Mouse (Mus musculus) stomach, embryonic 14.5 days (tissue): ENCODE measurements around the gene Spaca9. TPM values are rescaled to one million over a fixed set of nuclear protein-coding genes. Genes with fewer than 3 reads are reported as not detected.

Experiments
- ATAC-seq: fragments of 200-750 bp; cut with Nextera tagmentation; 2 replicates; pipeline ENCODE4 v1.8.0; 2017; ENCODE audit warnings: low read depth, moderate TSS enrichment; ENCODE audit not compliant: insufficient number of reproducible peaks, insufficient read depth, low FRiP score
- H3K27ac ChIP-seq: fragments of 300-500 bp; sonication (generic); 2 replicates; pipeline ENCODE4 v1.5.1; 2014; ENCODE audit warnings: mild to moderate bottlenecking, low read length, moderate library complexity, mixed read lengths
- H3K27me3 ChIP-seq: fragments of 300-500 bp; sonication (generic); 2 replicates; pipeline ENCODE4 v1.6.1; 2014; ENCODE audit warnings: low read length, control low read depth, mixed read lengths; ENCODE audit not compliant: control insufficient read depth, insufficient read depth
- H3K36me3 ChIP-seq: fragments of 300-500 bp; sonication (generic); 2 replicates; pipeline ENCODE4 v1.6.1; 2014; ENCODE audit warnings: mild to moderate bottlenecking, control low read depth, low read length, moderate library complexity, mixed read lengths; ENCODE audit not compliant: control insufficient read depth, insufficient read depth
- H3K4me1 ChIP-seq: fragments of 300-500 bp; sonication (generic); 2 replicates; pipeline ENCODE4 v1.6.1; 2014; ENCODE audit warnings: low read length, control low read depth, mixed read lengths; ENCODE audit not compliant: control insufficient read depth, insufficient read depth
- H3K4me2 ChIP-seq: fragments of 300-500 bp; sonication (generic); replicated peaks from 2 replicates; pipeline ENCODE4 v1.6.1; 2014; ENCODE audit warnings: low read depth, low read length, control low read depth
- H3K4me3 ChIP-seq: fragments of 300-500 bp; sonication (generic); 2 replicates; pipeline ENCODE4 v1.5.1; 2014; ENCODE audit warnings: low read depth, low read length, control low read depth
- H3K9ac ChIP-seq: fragments of 300-500 bp; sonication (generic); replicated peaks from 2 replicates; pipeline ENCODE4 v1.6.1; 2014; ENCODE audit warnings: low read depth, mild to moderate bottlenecking, control low read depth, low read length, moderate library complexity, mixed read lengths
- H3K9me3 ChIP-seq: fragments of 300-500 bp; sonication (generic); 2 replicates; pipeline ENCODE4 v1.6.1; 2016; ENCODE audit warnings: low read depth, low read length, control low read depth; ENCODE audit not compliant: control insufficient read depth
- whole genome bisulfite sequencing: fragments of 180-500 bp; shearing (Covaris S2); extraction: QIAGEN DNeasy Blood & Tissue Kit; methylation state at CpG from one replicate; pipeline ENCODE4 v1.1.7; 2014; 5-methylcytosine and 5-hydroxymethylcytosine counted together
- polyA plus RNA-seq: library from polyadenylated mRNA; unstranded; fragments of >200 nt; fragmentation: Nextera tagmentation; extraction: Ambion mirVana; gene quantifications from 2 replicates; pipeline ENCODE4 v1.2.1, GENCODE M21; 2014

Gene Spaca9
- polyA plus RNA-seq, 1 experiment from 2014 or later: 2.1 TPM

- Histone ChIP-seq H3K27me3 (no peaks in the 10 kb centered on the region), H3K9ac (no peak overlapping the region), H3K27ac (no peak overlapping the region), H3K4me3 (no peak overlapping the region), H3K9me3 (no peaks in the 10 kb centered on the region), H3K36me3 (peaks cover 34% of the 10 kb centered on the region), H3K4me1 (no peaks in the 10 kb centered on the region), H3K4me2 (no peak overlapping the region)
- ATAC-seq: no peak
- WGBS: 83% methylated on average over 7 of the region's 7 CpGs
These were observed 13.6 kb downstream of the Spaca9 start for GRCm38 (mm10) chr2:28685895-28686294.

GRCm38 (mm10) chr2:28681718-28682117 lies 17.8 kb downstream of the Spaca9 start:
- no peak for ATAC-seq

GRCm38 (mm10) chr2:28680710-28681109 lies 18.8 kb downstream of the Spaca9 start:
- no peak overlapping the region for H3K4me2 ChIP-seq
- peaks cover 67% of the 10 kb centered on the region for H3K36me3 ChIP-seq
- H3K9me3 ChIP-seq: no peaks in the 10 kb centered on the region
- H3K4me3 ChIP-seq: no peak overlapping the region
- 38% methylated on average over 4 of the region's 4 CpGs for WGBS
- no peak overlapping the region for H3K27ac ChIP-seq
- H3K27me3 ChIP-seq: no peaks in the 10 kb centered on the region
- H3K4me1 ChIP-seq: no peaks in the 10 kb centered on the region
- no peak overlapping the region for H3K9ac ChIP-seq
- ATAC-seq: no peak

More at GRCm38 (mm10) chr2:28681718-28682117, 17.8 kb downstream of the Spaca9 start:
- H3K9ac ChIP-seq: no peak overlapping the region
- H3K27ac ChIP-seq: no peak overlapping the region
- no peak overlapping the region for H3K4me2 ChIP-seq
- peaks cover 58% of the 10 kb centered on the region for H3K36me3 ChIP-seq
- no peaks in the 10 kb centered on the region for H3K27me3 ChIP-seq
- no peak overlapping the region for H3K4me3 ChIP-seq
- WGBS: 80% methylated on average over 4 of the region's 4 CpGs
- H3K9me3 ChIP-seq: no peaks in the 10 kb centered on the region
- no peaks in the 10 kb centered on the region for H3K4me1 ChIP-seq

DNA sequence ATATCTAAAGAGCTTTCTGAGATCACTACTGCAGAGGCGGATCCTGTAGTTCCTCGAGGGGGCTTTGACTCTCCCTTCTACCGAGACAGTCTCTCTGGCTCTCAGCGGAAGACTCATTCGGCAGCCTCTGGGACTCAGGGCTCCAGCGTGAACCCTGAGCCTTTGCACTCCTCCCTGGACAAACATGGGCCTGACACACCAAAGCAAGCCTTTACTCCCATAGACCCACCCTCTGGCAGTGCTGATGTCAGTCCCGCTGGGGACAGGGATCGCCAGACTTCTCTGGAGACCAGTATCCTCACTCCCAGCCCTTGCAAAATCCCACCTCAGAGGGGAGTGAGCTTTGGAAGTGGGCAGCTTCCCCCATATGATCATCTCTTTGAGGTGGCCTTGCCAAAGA lies 23.5 kb downstream of the Spaca9 start:
- Histone ChIP-seq H3K4me3 (no peak overlapping the region), H3K9me3 (no peaks in the 10 kb centered on the region), H3K4me2 (no peak overlapping the region), H3K36me3 (peaks cover 81% of the 10 kb centered on the region), H3K27me3 (no peaks in the 10 kb centered on the region), H3K4me1 (no peaks in the 10 kb centered on the region), H3K27ac (no peak overlapping the region), H3K9ac (no peak overlapping the region)
- ATAC-seq: peak; percentile 58; the same call in 1 of the 2 replicates
- WGBS: 79% methylated on average over 8 of the region's 8 CpGs

- Histone ChIP-seq H3K4me1 (no peaks in the 10 kb centered on the region), H3K27me3 (no peaks in the 10 kb centered on the region), H3K36me3 (peaks cover 71% of the 10 kb centered on the region), H3K9me3 (no peaks in the 10 kb centered on the region), H3K27ac (no peak overlapping the region), H3K4me2 (no peak overlapping the region), H3K4me3 (no peak overlapping the region), H3K9ac (no peak overlapping the region)
- 85% methylated on average over 2 of the region's 2 CpGs for WGBS
- ATAC-seq: no peak
These were observed 28.1 kb downstream of the Spaca9 start for GRCm38 (mm10) chr2:28671438-28671837.

GRCm38 (mm10) chr2:28665818-28666217 lies 33.7 kb downstream of the Spaca9 start:
- Histone ChIP-seq H3K4me3 (no peak overlapping the region), H3K27me3 (no peaks in the 10 kb centered on the region), H3K9me3 (no peaks in the 10 kb centered on the region), H3K4me2 (no peak overlapping the region), H3K9ac (no peak overlapping the region), H3K4me1 (no peaks in the 10 kb centered on the region), H3K36me3 (peaks cover 59% of the 10 kb centered on the region), H3K27ac (no peak overlapping the region)
- no peak for ATAC-seq
- WGBS: 62% methylated on average over 3 of the region's 3 CpGs

DNA sequence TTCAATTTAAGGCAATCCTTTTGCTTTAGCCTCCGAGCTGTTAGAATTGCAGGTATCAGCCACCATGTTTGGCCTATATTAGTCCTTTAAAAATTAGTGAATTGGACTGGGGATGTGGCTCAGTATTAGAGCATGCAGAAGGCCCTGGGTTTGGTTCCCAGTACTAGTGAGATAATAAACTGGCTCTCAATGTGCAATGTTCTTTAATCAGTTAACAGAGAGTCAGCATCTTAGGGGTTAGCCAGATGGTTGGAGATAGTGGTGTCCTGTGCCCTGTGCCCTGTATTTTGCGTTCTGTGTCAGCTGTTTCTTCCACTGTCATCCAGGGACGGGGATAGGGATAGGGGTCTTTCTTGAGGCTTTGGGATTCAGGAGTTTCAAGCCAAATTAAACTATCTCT lies 36.6 kb downstream of the Spaca9 start:
- H3K4me2 ChIP-seq: no peak overlapping the region
- no peaks in the 10 kb centered on the region for H3K4me1 ChIP-seq
- no peaks in the 10 kb centered on the region for H3K27me3 ChIP-seq
- peaks cover 63% of the 10 kb centered on the region for H3K36me3 ChIP-seq
- H3K9me3 ChIP-seq: no peaks in the 10 kb centered on the region
- ATAC-seq: no peak
- H3K9ac ChIP-seq: no peak overlapping the region
- WGBS: 90% methylated on average over 3 of the region's 3 CpGs
- H3K4me3 ChIP-seq: no peak overlapping the region
- no peak overlapping the region for H3K27ac ChIP-seq

GRCm38 (mm10) chr2:28656216-28656615 lies 43.3 kb downstream of the Spaca9 start:
- Histone ChIP-seq H3K27ac (no peak overlapping the region), H3K9me3 (no peaks in the 10 kb centered on the region), H3K27me3 (no peaks in the 10 kb centered on the region), H3K9ac (no peak overlapping the region), H3K4me3 (no peak overlapping the region), H3K4me2 (no peak overlapping the region), H3K36me3 (peaks cover 23% of the 10 kb centered on the region), H3K4me1 (no peaks in the 10 kb centered on the region)
- ATAC-seq: no peak
- 76% methylated on average over 8 of the region's 8 CpGs for WGBS

GRCm38 (mm10) chr2:28654295-28654694 lies 45.2 kb downstream of the Spaca9 start:
- ATAC-seq: no peak

More at GRCm38 (mm10) chr2:28654295-28654694, 45.2 kb downstream of the Spaca9 start:
- H3K4me2 ChIP-seq: no peak overlapping the region
- H3K9me3 ChIP-seq: no peaks in the 10 kb centered on the region
- no peak overlapping the region for H3K4me3 ChIP-seq
- 63% methylated on average over 2 of the region's 2 CpGs for WGBS
- no peak overlapping the region for H3K27ac ChIP-seq
- H3K9ac ChIP-seq: no peak overlapping the region
- no peaks in the 10 kb centered on the region for H3K4me1 ChIP-seq
- H3K36me3 ChIP-seq: peaks cover 13% of the 10 kb centered on the region
- no peaks in the 10 kb centered on the region for H3K27me3 ChIP-seq
